Mouse (Mus musculus) inflammation-experienced regulatory T-cells, adult 16 weeks (primary cell): Measurements from ENCODE around the gene Tmem191c. TPM values are rescaled to one million over a fixed set of nuclear protein-coding genes. Genes with fewer than 3 reads are reported as not detected.

Experiments
- polyA plus RNA-seq: library from polyadenylated mRNA; unstranded; fragments of 100-300 nt; shearing (Covaris generic); gene quantifications from one replicate; pipeline ENCODE4 v1.2.1, GENCODE M21; 2017

Tmem191c gene
- polyA plus RNA-seq = 155 TPM

DNA sequence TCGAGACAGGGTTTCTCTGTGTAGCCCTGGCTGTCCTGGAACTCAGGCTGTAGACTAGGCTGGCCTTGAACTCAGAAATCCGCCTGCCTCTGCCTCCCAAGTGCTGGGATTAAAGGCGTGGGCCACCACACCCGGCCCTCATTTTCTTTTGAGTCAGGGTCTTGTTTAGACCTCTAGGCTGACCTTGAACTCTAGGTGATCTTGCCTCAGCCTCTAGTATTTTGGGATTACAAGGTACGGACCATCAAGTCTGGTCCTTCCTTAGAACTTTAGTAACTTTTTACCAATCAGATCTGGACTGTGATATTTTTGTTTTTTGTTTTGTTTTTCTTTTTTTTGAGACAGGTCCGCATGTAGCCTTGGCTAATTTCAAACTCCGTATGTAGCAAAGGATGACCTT, at the start of gene Tmem191c:
TSS of gene Tmem191c (plus strand) at position 357 of the 400 bp plus-strand sequence.

DNA sequence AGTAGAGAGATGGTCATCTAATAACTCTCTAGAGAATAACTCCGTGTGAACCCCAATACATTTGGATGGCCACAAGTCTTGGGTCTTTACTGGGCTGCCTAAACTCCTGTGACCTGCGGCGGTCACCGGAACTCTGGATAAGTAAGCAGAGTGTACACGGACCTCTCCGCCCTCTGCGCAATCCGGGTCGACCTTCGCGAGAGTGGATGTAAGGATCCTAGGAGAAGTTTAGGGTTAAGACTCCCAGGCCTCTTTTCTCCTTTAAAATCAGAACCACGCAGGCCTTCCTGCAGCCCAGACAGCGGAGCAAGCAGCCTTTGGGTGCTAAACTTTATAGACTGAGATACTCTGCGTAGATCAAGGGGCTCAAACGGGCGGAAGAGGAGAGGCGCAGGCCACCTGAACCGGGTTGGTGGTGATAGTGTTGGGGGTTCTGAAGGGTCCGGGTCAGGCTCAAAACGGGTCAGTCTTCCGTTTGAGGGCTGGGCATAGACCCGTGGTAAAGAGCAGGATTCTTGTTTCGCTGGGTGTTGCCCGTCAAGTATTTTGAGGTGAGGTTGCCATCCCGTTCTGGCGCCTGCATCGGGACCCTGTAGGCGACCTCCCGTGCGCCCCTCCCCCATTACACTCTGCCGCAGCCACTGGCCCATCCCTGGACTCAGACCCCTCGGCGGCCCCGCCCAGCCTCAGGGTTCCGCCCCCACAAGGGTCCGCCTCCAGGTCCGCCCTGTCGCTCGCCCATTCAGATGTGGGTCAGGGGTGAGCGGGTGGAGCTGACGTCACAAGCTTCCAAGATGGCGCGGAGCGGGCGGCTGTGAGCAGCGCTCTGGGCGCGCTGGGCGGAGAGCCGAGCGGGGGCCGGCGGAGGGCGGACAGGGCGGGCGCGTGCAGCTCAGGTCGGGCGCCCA, 42.8 kb upstream of the Tmem191c start, which contains the start of gene Hic2:
TSS of gene Hic2 (plus strand) at position 779 of the 908 bp plus-strand sequence.

DNA sequence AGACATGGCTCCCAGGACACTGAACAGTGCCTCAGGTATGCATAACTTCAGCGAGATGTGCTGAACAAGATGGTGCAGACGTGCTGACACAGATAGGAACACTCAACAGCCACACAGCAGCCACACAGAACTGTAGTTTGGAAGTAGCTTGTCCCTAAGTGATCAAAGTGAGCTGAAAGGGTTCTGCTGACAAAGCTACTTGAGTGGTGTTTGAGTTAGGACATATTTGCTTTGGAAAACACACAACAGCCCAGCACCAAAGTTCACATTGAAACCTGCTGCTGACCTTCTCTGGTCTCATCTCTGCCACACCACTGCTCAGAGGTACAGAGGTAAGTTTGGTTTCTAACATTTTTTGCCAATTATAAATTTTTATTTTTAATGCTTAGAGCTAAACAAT, 55.2 kb downstream of the Tmem191c start, which contains the start of gene Serpind1:
TSS of gene Serpind1 (plus strand) at position 256 of the 400 bp plus-strand sequence.

Other genes with a start within 250 kb of the Tmem191c start
- 2.4 TPM for gene Ypel1, start 206.4 kb upstream of the Tmem191c start, polyA plus RNA-seq
- gene Ppil2, start 164.8 kb upstream of the Tmem191c start, polyA plus RNA-seq = 271 TPM
- 3.6 TPM for gene 2610318N02Rik, start 150.9 kb upstream of the Tmem191c start, polyA plus RNA-seq
- 49.5 TPM for gene Sdf2l1, start 143.7 kb upstream of the Tmem191c start, polyA plus RNA-seq
- 5.2 TPM for gene Ydjc, start 131.5 kb upstream of the Tmem191c start, polyA plus RNA-seq
- gene Ccdc116, start 128.8 kb upstream of the Tmem191c start, polyA plus RNA-seq = 0.96 TPM
- 311 TPM for gene Ube2l3, start 73.4 kb upstream of the Tmem191c start, polyA plus RNA-seq
- not detected for gene Rimbp3, start 67.5 kb upstream of the Tmem191c start, polyA plus RNA-seq
- 1.9 TPM for gene Hic2, start 42.5 kb upstream of the Tmem191c start, polyA plus RNA-seq
- 0.43 TPM for gene Serpind1, start 55.3 kb downstream of the Tmem191c start, polyA plus RNA-seq
- gene Snap29, start 129.9 kb downstream of the Tmem191c start, polyA plus RNA-seq = 21.0 TPM
- 39.0 TPM for gene Pi4ka, start 130.2 kb downstream of the Tmem191c start, polyA plus RNA-seq
- 90.5 TPM for gene Crkl, start 175.9 kb downstream of the Tmem191c start, polyA plus RNA-seq
- not detected for gene Aifm3, start 213.5 kb downstream of the Tmem191c start, polyA plus RNA-seq
- 80.6 TPM for gene Lztr1, start 232.6 kb downstream of the Tmem191c start, polyA plus RNA-seq